In genomic region chr9:97307705-97308485, GRCm38 (mm10) we compare ENCODE assay signal across 23 mouse cellular contexts.
DNase-seq lines count a peak whose midpoint lies in the region; ATAC-seq lines count a peak whose summit lies in the region.
"Had no signal": no experiment of that assay in that cellular context is flagged by ENCODE, and none has a peak within 500 bp of the region (broad histone marks: within the 10 kb centered on the region; RNA-seq: fewer than 3 reads in every experiment).

No protein-coding gene starts in this region.

- peak overlapping the region; percentile 37; the same call in 1 of the 2 replicates for H3K27ac ChIP-seq in intestine, embryonic 16.5 days (ENCODE audit: low read length)
- no peak overlapping the region for H3K27ac ChIP-seq in midbrain, embryonic 10.5 days (replicated peaks)
- H3K27ac ChIP-seq: embryonic facial prominence, embryonic 10.5 days; forebrain, embryonic 10.5 days; heart, embryonic 13.5 days; hindbrain, embryonic 13.5 days had no signal

- H3K4me3 ChIP-seq in intestine, embryonic 16.5 days (ENCODE audit: low read length) = no peak overlapping the region
- H3K4me3 ChIP-seq in midbrain, embryonic 10.5 days = no peak overlapping the region
- H3K4me3 ChIP-seq: embryonic facial prominence, embryonic 10.5 days; erythroblast, embryonic 14.5 days; forebrain, embryonic 10.5 days; heart, embryonic 13.5 days; hindbrain, embryonic 13.5 days had no signal

- no peak overlapping the region for H3K9ac ChIP-seq in intestine, embryonic 16.5 days (ENCODE audit: low read depth, low read length)
- H3K9ac ChIP-seq: heart, embryonic 13.5 days; hindbrain, embryonic 13.5 days had no signal

- WGBS in intestine, embryonic 16.5 days = 39% methylated on average over 6 of the region's 6 CpGs
- WGBS in midbrain, embryonic 10.5 days = 66% methylated on average over 6 of the region's 6 CpGs

- H3K9me3 ChIP-seq in intestine, embryonic 16.5 days (ENCODE audit: control insufficient read depth, low read length) = no peaks in the 10 kb centered on the region
- H3K9me3 ChIP-seq in midbrain, embryonic 10.5 days (replicated peaks) = no peaks in the 10 kb centered on the region
- H3K9me3 ChIP-seq: embryonic facial prominence, embryonic 10.5 days; forebrain, embryonic 10.5 days; hindbrain, embryonic 13.5 days had no signal

- DNase-seq in testis, postnatal 10 days (ENCODE audit: low spot score) = peak; percentile 23
- no peak for DNase-seq in testis, postnatal 14 days (ENCODE audit: low spot score)
- DNase-seq in adrenal gland, adult (ENCODE audit: inconsistent age in 2 of 2, low spot score in 1 of 2) = no peak
- no peak for DNase-seq in midbrain, embryonic 10.5 days (ENCODE audit: low spot score)
- DNase-seq: adrenal gland, adult 2 months; adrenal gland, postnatal 25 days; cerebellum, adult 18-20 months; cerebellum, adult 9-11 months; cerebellum, postnatal 36 days; gastrocnemius, postnatal 10 days; heart, postnatal 36 days had no signal

- H3K36me3 ChIP-seq in intestine, embryonic 16.5 days (ENCODE audit: control insufficient read depth, insufficient read depth, low read length) = no peaks in the 10 kb centered on the region
- H3K36me3 ChIP-seq in midbrain, embryonic 10.5 days = no peaks in the 10 kb centered on the region
- H3K36me3 ChIP-seq: embryonic facial prominence, embryonic 10.5 days; forebrain, embryonic 10.5 days; heart, embryonic 13.5 days; hindbrain, embryonic 13.5 days had no signal

- peak; percentile 95 for ATAC-seq in intestine, embryonic 16.5 days
- peak; percentile 40; the same call in 1 of the 2 replicates for ATAC-seq in monocyte, adult 5-6 weeks (replicated peaks; ENCODE audit: insufficient number of reproducible peaks, low FRiP score, low TSS enrichment, poor library complexity, severe bottlenecking)
- ATAC-seq in erythroblast, adult 5-6 weeks (replicated peaks; ENCODE audit: low FRiP score, poor library complexity, severe bottlenecking) = no peak
- ATAC-seq: activated CD4-positive, CD25-positive, alpha-beta regulatory T cell, adult 4 months; forebrain, embryonic 14.5 days; Patski had no signal

- no peak overlapping the region for H3K4me2 ChIP-seq in intestine, embryonic 16.5 days (ENCODE audit: low read depth, low read length)
- H3K4me2 ChIP-seq: heart, embryonic 13.5 days; hindbrain, embryonic 13.5 days had no signal

- H3K4me1 ChIP-seq in intestine, embryonic 16.5 days (ENCODE audit: control insufficient read depth, insufficient read depth, low read length) = peaks cover 7% of the 10 kb centered on the region; the same call in 1 of the 2 replicates
- peaks cover 4% of the 10 kb centered on the region; the same call in 1 of the 2 replicates for H3K4me1 ChIP-seq in midbrain, embryonic 10.5 days
- H3K4me1 ChIP-seq: embryonic facial prominence, embryonic 10.5 days; forebrain, embryonic 10.5 days; heart, embryonic 13.5 days; hindbrain, embryonic 13.5 days had no signal

- H3K27me3 ChIP-seq in intestine, embryonic 16.5 days (replicated peaks; ENCODE audit: control insufficient read depth, insufficient read depth, low read length) = no peaks in the 10 kb centered on the region
- H3K27me3 ChIP-seq in midbrain, embryonic 10.5 days (ENCODE audit: low read depth, poor library complexity, severe bottlenecking) = no peaks in the 10 kb centered on the region
- H3K27me3 ChIP-seq: CH12.LX; hindbrain, embryonic 13.5 days had no signal
